Mouse (Mus musculus): ENCODE measurements around the gene Ccr7. TPM values are rescaled to one million over a fixed set of nuclear protein-coding genes. Genes with fewer than 3 reads are reported as not detected.

Gene Ccr7
- total RNA-seq (2021): under 1 TPM; 0.14 to 0.23 TPM
- long read RNA-seq, experiment 1, partial matches to known transcripts: 0 of 1 reads
- long read RNA-seq, experiment 1, other reads (novel, unspliced or antisense): 1 of 1 reads
- long read RNA-seq, experiment 2: 0 reads

- DNase-seq: no peak
Measured at GRCm38 (mm10) chr11:99154987-99155641, at the start of gene Ccr7. TSS of gene Ccr7 (minus strand) at chr11:99155077.

GRCm38 (mm10) chr11:99189154-99189582, 34.3 kb upstream of the Ccr7 start:
- DNase-seq: peak; percentile 58

- DNase-seq: no peak
Measured at GRCm38 (mm10) chr11:99187348-99187747, 32.5 kb upstream of the Ccr7 start.

- DNase-seq: no peak
Measured at GRCm38 (mm10) chr11:99186836-99187235, 32.0 kb upstream of the Ccr7 start.

- no peak for DNase-seq
Measured at GRCm38 (mm10) chr11:99182575-99182974, 27.7 kb upstream of the Ccr7 start.

GRCm38 (mm10) chr11:99180071-99180470, 25.2 kb upstream of the Ccr7 start:
- DNase-seq: no peak

- no peak for DNase-seq
Measured at GRCm38 (mm10) chr11:99177925-99178198, 23.0 kb upstream of the Ccr7 start.

GRCm38 (mm10) chr11:99177054-99177924, 22.4 kb upstream of the Ccr7 start:
- no peak for DNase-seq

GRCm38 (mm10) chr11:99172002-99172401, 17.1 kb upstream of the Ccr7 start:
- no peak for DNase-seq

GRCm38 (mm10) chr11:99171442-99171841, 16.6 kb upstream of the Ccr7 start:
- no peak for DNase-seq

GRCm38 (mm10) chr11:99170547-99171267, 15.8 kb upstream of the Ccr7 start:
- no peak for DNase-seq

- DNase-seq: no peak
Measured at GRCm38 (mm10) chr11:99170005-99170404, 15.1 kb upstream of the Ccr7 start.

GRCm38 (mm10) chr11:99169438-99169837, 14.6 kb upstream of the Ccr7 start:
- DNase-seq: no peak

GRCm38 (mm10) chr11:99168030-99168474, 13.2 kb upstream of the Ccr7 start:
- DNase-seq: no peak

GRCm38 (mm10) chr11:99167576-99167975, 12.7 kb upstream of the Ccr7 start:
- DNase-seq: no peak

GRCm38 (mm10) chr11:99166241-99166640, 11.4 kb upstream of the Ccr7 start:
- DNase-seq: no peak

GRCm38 (mm10) chr11:99165031-99165752, 10.3 kb upstream of the Ccr7 start:
- no peak for DNase-seq

- DNase-seq: no peak
Measured at GRCm38 (mm10) chr11:99162972-99163686, 8.3 kb upstream of the Ccr7 start.

- no peak for DNase-seq
Measured at GRCm38 (mm10) chr11:99161648-99162047, 6.8 kb upstream of the Ccr7 start.

GRCm38 (mm10) chr11:99160228-99160627, 5.4 kb upstream of the Ccr7 start:
- DNase-seq: no peak

GRCm38 (mm10) chr11:99155817-99156216, 940 bp upstream of the Ccr7 start:
- no peak for DNase-seq

All from gastrocnemius, postnatal 10 days (tissue).